In genomic region chr7:140082242-140082678, GRCm38 (mm10) we compare ENCODE assay signal across 8 mouse cellular contexts. TPM values are rescaled to one million over a fixed set of nuclear protein-coding genes. Genes with fewer than 3 reads are reported as not detected.
DNase-seq lines count a peak whose midpoint lies in the region; ATAC-seq lines count a peak whose summit lies in the region.

Gene Caly, minus strand, starts transcription at chr7:140082548.

- peaks cover 18% of the 10 kb centered on the region for H3K4me1 ChIP-seq in midbrain, embryonic 14.5 days (ENCODE audit: control insufficient read depth, insufficient read depth, low read length)

- no peaks in the 10 kb centered on the region for H3K36me3 ChIP-seq in midbrain, embryonic 14.5 days (ENCODE audit: control insufficient read depth, insufficient read depth, low read length)

- peak within 1 kb of the TSS; percentile 91 for H3K27ac ChIP-seq in midbrain, embryonic 14.5 days (replicated peaks; ENCODE audit: low read depth, low read length)

- no peaks in the 10 kb centered on the region for H3K9me3 ChIP-seq in midbrain, embryonic 14.5 days (ENCODE audit: control insufficient read depth, low read length)

- no peaks in the 10 kb centered on the region for H3K27me3 ChIP-seq in midbrain, embryonic 14.5 days (ENCODE audit: control insufficient read depth, insufficient read depth, low read length)

- ATAC-seq in common myeloid progenitor, adult 5-6 weeks (replicated peaks; ENCODE audit: low read depth, poor library complexity, severe bottlenecking): peak; percentile 55
- peak; percentile 63 for ATAC-seq in granulocyte monocyte progenitor cell, adult 5-6 weeks (replicated peaks; ENCODE audit: poor library complexity, severe bottlenecking)
- peak; percentile 86 for ATAC-seq in midbrain, embryonic 14.5 days (ENCODE audit: low FRiP score, low TSS enrichment)

- H3K4me3 ChIP-seq in midbrain, embryonic 14.5 days (replicated peaks; ENCODE audit: low read depth, low read length): peak within 1 kb of the TSS; percentile 54

- DNase-seq in lung, postnatal 4 days: peak; percentile 18 to 34
- DNase-seq in lung, postnatal 36 days: no peak
- DNase-seq in left cerebral cortex, adult 8-10 months (ENCODE audit: low spot score in 2 of 2): peak; percentile 80 to 97
- peak; percentile 96 for DNase-seq in midbrain, embryonic 14.5 days
- DNase-seq in thymus, postnatal 14 days: peak; percentile 53
- no peak for DNase-seq in spleen, adult 12 weeks (ENCODE audit: low spot score)

- peak within 1 kb of the TSS; percentile 65 for H3K4me2 ChIP-seq in midbrain, embryonic 14.5 days (ENCODE audit: low read length)

- 3% methylated on average over 18 of the region's 18 CpGs for WGBS in midbrain, embryonic 14.5 days

- peak within 1 kb of the TSS; percentile 71 for H3K9ac ChIP-seq in midbrain, embryonic 14.5 days (replicated peaks; ENCODE audit: low read length)

RNA-seq across cellular contexts. Expression of gene Caly, which starts in this region (rescaled TPM):
- not detected in 2 replicates for total RNA-seq in common myeloid progenitor, adult 5-6 weeks (2017)
- total RNA-seq in granulocyte monocyte progenitor cell, adult 5-6 weeks (2014; fragmentation: Nextera tagmentation): 0.67 TPM in 1 of 2 replicates, not detected in the other
- not detected in 2 replicates for total RNA-seq in granulocyte monocyte progenitor cell, adult 5-6 weeks (2017)
- 100 to 1,000 TPM; 184 to 218 (median 213) TPM for total RNA-seq in left cerebral cortex, adult 8-10 months (2022)
- polyA plus RNA-seq in midbrain, embryonic 14.5 days (2014; fragmentation: Nextera tagmentation; extraction: Ambion mirVana): 184 and 275 TPM in 2 replicates

Comparison
In these comparisons a context has a peak if more than half of its experiments do, and no peak if none do; other contexts are left out.
1. RNA of gene Caly (total RNA-seq): 184 to 218 TPM in left cerebral cortex, adult 8-10 months; 0.67 TPM in granulocyte monocyte progenitor cell, adult 5-6 weeks and not detected in common myeloid progenitor, adult 5-6 weeks; every median in the first group is over 100 times any median in the second.
2. DNase-seq: peak in lung, postnatal 4 days (2 of 2), left cerebral cortex, adult 8-10 months (2 of 2), midbrain, embryonic 14.5 days (single experiment) and thymus, postnatal 14 days (single experiment); none in lung, postnatal 36 days (single experiment) and spleen, adult 12 weeks (single experiment).
3. Peak in ATAC-seq in common myeloid progenitor, adult 5-6 weeks; RNA of the gene not detected or under 1 TPM.
4. Peak in ATAC-seq in granulocyte monocyte progenitor cell, adult 5-6 weeks; RNA of the gene not detected or under 1 TPM.
5. Peak in every context shown above with its lines, with median percentiles within 50 percentile points of each other: ATAC-seq.